Mouse (Mus musculus): ENCODE data around the gene Dnah12.
"Not testable (repeated sequence)": the region's sequence is repeated elsewhere in the genome, so short reads cannot be mapped to it uniquely, and the experiment has no call there.

The Dnah12 gene

DNA sequence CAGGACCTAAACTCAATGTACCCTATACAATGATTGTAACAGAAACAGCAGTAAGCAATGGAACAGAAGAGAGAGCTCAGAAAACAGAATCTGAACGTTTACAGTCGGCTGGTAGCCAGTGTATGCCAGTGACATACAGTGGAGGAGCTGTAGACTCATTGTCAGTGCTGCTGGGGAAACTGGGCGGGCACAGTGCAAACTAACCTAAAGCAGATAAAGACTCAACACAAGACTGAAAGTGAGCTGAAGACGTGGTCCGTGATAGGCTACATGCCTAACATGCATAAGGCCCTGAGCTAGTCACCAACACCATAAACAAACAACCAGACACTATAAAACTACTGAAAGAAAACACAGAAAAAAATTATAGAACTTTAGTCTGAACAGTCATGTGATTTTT is 188.6 kb downstream of the Dnah12 start:
- no peak for DNase-seq (ENCODE audit: low spot score in 2 of 2)

GRCm38 (mm10) chr14:26887244-26887643 is 194.2 kb downstream of the Dnah12 start:
- DNase-seq (ENCODE audit: low spot score in 2 of 2), result no peak

GRCm38 (mm10) chr14:26890777-26891176 is 197.7 kb downstream of the Dnah12 start:
- DNase-seq (ENCODE audit: low spot score in 2 of 2), result no peak

DNA sequence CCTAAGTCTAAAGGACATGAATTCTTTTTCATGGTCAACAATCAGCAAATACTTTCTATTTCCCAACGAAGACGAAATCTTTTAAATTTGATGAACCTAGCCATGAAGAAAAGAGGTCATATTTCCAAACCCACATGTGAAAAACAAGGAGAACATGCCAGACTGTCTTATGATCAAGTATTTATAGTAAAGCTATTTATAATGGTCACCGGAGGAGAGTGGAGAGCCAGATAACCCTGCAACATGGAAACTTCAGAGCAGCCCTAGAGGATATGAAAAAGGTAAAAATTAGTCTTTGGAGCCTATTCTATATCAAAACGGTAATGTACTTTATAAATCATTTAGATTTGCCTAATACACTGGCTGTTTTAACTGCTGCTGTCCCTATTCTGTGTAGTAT is 201.3 kb downstream of the Dnah12 start, which contains the start of gene Asb14:
Gene Asb14, plus strand, starts transcription at position 166 of the 400 bp plus-strand sequence.
- no peak for DNase-seq (ENCODE audit: low spot score in 2 of 2)

DNA sequence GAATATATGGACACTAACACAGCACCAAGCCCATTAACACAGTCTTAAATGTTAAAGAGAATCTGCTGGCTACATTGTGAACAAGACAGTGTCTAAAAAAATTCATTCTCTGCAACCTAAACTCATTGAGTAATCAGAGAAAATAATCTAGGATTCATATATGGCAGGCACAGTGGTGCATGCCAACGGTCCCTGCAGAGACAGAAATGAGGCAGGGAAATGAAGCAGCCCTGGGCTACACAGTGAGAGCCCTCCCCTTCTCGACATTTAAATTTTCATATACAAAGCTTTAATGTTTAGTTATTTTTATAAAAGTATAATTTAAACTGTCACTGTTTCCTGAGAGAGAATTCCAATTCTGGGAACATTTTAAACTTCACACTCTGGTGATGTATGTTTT is 206.4 kb downstream of the Dnah12 start:
- DNase-seq (ENCODE audit: low spot score in 2 of 2), result no peak

GRCm38 (mm10) chr14:26900893-26901292 is 207.8 kb downstream of the Dnah12 start:
- no peak for DNase-seq (ENCODE audit: low spot score in 2 of 2)

GRCm38 (mm10) chr14:26907401-26907800 is 214.3 kb downstream of the Dnah12 start:
- no peak for DNase-seq (ENCODE audit: low spot score in 2 of 2)

- not testable (repeated sequence) for DNase-seq (ENCODE audit: low spot score in 2 of 2)
These were observed 217.4 kb downstream of the Dnah12 start for GRCm38 (mm10) chr14:26910461-26910860.

DNA sequence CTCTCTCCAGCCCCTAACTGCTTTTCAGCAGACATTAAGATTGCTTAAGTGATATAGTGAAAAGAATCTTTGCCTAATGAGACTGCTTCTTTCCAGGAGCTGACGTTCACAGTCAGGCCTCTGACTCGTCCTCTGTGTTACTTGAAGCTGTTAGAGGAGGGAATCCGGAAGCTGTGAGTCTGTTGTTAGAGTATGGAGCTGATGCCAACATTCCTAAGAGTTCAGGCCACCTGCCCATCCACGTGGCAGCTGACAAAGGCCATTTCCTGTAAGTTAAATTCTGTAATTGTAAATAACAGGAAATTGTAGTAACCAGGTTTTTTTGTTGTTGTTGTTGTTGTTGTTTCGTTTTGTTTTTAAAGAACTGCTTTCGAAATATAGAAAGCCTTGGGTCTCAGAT is 218.1 kb downstream of the Dnah12 start:
- no peak for DNase-seq (ENCODE audit: low spot score in 2 of 2)

- DNase-seq (ENCODE audit: low spot score in 2 of 2), result no peak
These were observed 218.8 kb downstream of the Dnah12 start for GRCm38 (mm10) chr14:26911826-26912225.

- DNase-seq (ENCODE audit: low spot score in 2 of 2), result no peak
These were observed 220.7 kb downstream of the Dnah12 start for GRCm38 (mm10) chr14:26913681-26914268.

GRCm38 (mm10) chr14:26919310-26919709 is 226.2 kb downstream of the Dnah12 start:
- no peak for DNase-seq (ENCODE audit: low spot score in 2 of 2)

GRCm38 (mm10) chr14:26923702-26924421 is 230.8 kb downstream of the Dnah12 start:
- DNase-seq (ENCODE audit: low spot score in 2 of 2), result no peak

DNA sequence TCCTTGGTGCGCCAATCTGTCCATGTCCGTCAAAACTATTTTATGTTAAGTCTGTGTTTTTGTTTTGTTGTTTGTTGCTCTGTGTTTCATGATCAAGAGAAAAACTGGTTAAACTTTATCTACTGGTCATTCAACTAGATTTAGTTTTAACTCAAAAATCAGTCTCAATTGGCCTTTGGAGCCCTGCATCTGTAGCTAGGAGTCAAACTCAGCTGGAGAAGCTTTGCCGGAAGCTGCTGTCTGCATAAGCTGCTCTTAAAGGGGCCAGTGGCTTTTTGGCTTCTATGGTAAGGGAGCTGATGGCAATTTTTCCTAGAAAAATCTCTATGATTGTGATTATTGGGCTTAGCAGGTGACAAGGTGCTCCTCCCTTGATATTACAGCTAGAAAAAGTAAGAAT is 241.8 kb downstream of the Dnah12 start:
- DNase-seq (ENCODE audit: low spot score in 2 of 2), result no peak

GRCm38 (mm10) chr14:26935558-26935957 is 242.5 kb downstream of the Dnah12 start:
- no peak for DNase-seq (ENCODE audit: low spot score in 2 of 2)

Measured in urinary bladder, adult 18-20 months (tissue).